Mouse (Mus musculus) liver, postnatal 0 days (tissue): ENCODE measurements around the gene Prr11. TPM values are rescaled to one million over a fixed set of nuclear protein-coding genes. Genes with fewer than 3 reads are reported as not detected.

ENCODE experiments used
- ATAC-seq: fragments of 200-750 bp; cut with Nextera tagmentation; 2 replicates; pipeline ENCODE4 v1.8.0; 2017; ENCODE audit warnings: mild to moderate bottlenecking, moderate library complexity
- DNase-seq: peaks from one replicate; pipeline ENCODE4 v3.0.0-alpha.2; 2016
- H3K27ac ChIP-seq: fragments of 300-500 bp; sonication (generic); 2 replicates; pipeline ENCODE4 v1.5.1; 2014; ENCODE audit warnings: antibody characterized with exemption, moderate library complexity, mild to moderate bottlenecking, low read depth
- H3K27me3 ChIP-seq: fragments of 300-500 bp; sonication (generic); 2 replicates; pipeline ENCODE4 v1.6.1; 2014; ENCODE audit warnings: low read length, control low read depth, mixed read lengths; ENCODE audit not compliant: insufficient read depth
- H3K36me3 ChIP-seq: fragments of 300-500 bp; sonication (generic); replicated peaks from 2 replicates; pipeline ENCODE4 v1.6.1; 2014; ENCODE audit warnings: mild to moderate bottlenecking, control low read depth, low read length, moderate library complexity, mixed read lengths; ENCODE audit not compliant: insufficient read depth
- H3K4me1 ChIP-seq: fragments of 300-500 bp; sonication (generic); 2 replicates; pipeline ENCODE4 v1.6.1; 2014; ENCODE audit warnings: antibody characterized with exemption, mild to moderate bottlenecking, control low read depth; ENCODE audit not compliant: insufficient read depth
- H3K4me2 ChIP-seq: fragments of 300-500 bp; sonication (generic); 2 replicates; pipeline ENCODE4 v1.6.1; 2014; ENCODE audit warnings: low read depth, mild to moderate bottlenecking, low read length, moderate library complexity, mixed read lengths
- H3K4me3 ChIP-seq: fragments of 300-500 bp; sonication (generic); 2 replicates; pipeline ENCODE4 v1.5.1; 2014; ENCODE audit warnings: low read depth, low read length
- H3K9ac ChIP-seq: fragments of 300-500 bp; sonication (generic); replicated peaks from 2 replicates; pipeline ENCODE4 v1.6.1; 2014; ENCODE audit warnings: mild to moderate bottlenecking, moderate library complexity
- H3K9me3 ChIP-seq: fragments of 300-500 bp; sonication (generic); 2 replicates; pipeline ENCODE4 v1.6.1; 2016; ENCODE audit warnings: mild to moderate bottlenecking, control low read depth, low read length, mixed read lengths
- CTCF ChIP-seq: sonication (generic); IDR thresholded peaks from 2 replicates; pipeline ENCODE4 v1.5.1; 2016; ENCODE audit warnings: antibody characterized with exemption, low read depth
- EP300 ChIP-seq: IDR thresholded peaks from 2 replicates; pipeline ENCODE4 v1.6.1; 2016; ENCODE audit warnings: antibody characterized with exemption, low read depth, mild to moderate bottlenecking
- whole genome bisulfite sequencing: fragments of 180-500 bp; shearing (Covaris S2); extraction: QIAGEN DNeasy Blood & Tissue Kit; methylation state at CpG from one replicate; pipeline ENCODE4 v1.1.7; 2014; ENCODE audit not compliant: insufficient replicate concordance; 5-methylcytosine and 5-hydroxymethylcytosine counted together
- polyA plus RNA-seq: library from polyadenylated mRNA; unstranded; fragments of >200 nt; fragmentation: Nextera tagmentation; extraction: Ambion mirVana; gene quantifications from 2 replicates; pipeline ENCODE4 v1.2.1, GENCODE M21; 2015

The Prr11 gene
- polyA plus RNA-seq, 1 experiment from 2014 or later: 1.9 TPM

- Histone ChIP-seq H3K9me3 (no peaks in the 10 kb centered on the region), H3K27ac (no peak overlapping the region), H3K4me3 (no peak overlapping the region), H3K4me2 (no peak overlapping the region), H3K4me1 (peaks cover 3% of the 10 kb centered on the region; the same call in 1 of the 2 replicates), H3K27me3 (no peaks in the 10 kb centered on the region), H3K9ac (no peak overlapping the region), H3K36me3 (peaks cover 46% of the 10 kb centered on the region)
- WGBS: 71% methylated on average over 8 of the region's 8 CpGs
- no peak for TF ChIP-seq CTCF
- no peak for TF ChIP-seq EP300
- no peak for ATAC-seq
- DNase-seq: no peak
These were observed 13.4 kb upstream of the Prr11 start for GRCm38 (mm10) chr11:87121864-87122263.

- no peaks in the 10 kb centered on the region for H3K27me3 ChIP-seq
- H3K9me3 ChIP-seq: no peaks in the 10 kb centered on the region
- DNase-seq: no peak
- peak overlapping the region; percentile 55; the same call in 1 of the 2 replicates for H3K27ac ChIP-seq
- H3K4me3 ChIP-seq: peak overlapping the region; percentile 87
- TF ChIP-seq CTCF (no peak), EP300 (no peak)
- H3K36me3 ChIP-seq: peaks cover 43% of the 10 kb centered on the region
- peak overlapping the region; percentile 94 for H3K4me2 ChIP-seq
- peak overlapping the region; percentile 92 for H3K9ac ChIP-seq
- ATAC-seq: no peak
- 7% methylated on average over 9 of the region's 9 CpGs for WGBS
- H3K4me1 ChIP-seq: peaks cover 6% of the 10 kb centered on the region; the same call in 1 of the 2 replicates
These were observed 1.8 kb upstream of the Prr11 start for GRCm38 (mm10) chr11:87110172-87110909.

- Histone ChIP-seq H3K4me1 (peaks cover 6% of the 10 kb centered on the region; the same call in 1 of the 2 replicates), H3K27me3 (no peaks in the 10 kb centered on the region), H3K9ac (peak overlapping the region; percentile 92), H3K27ac (peak overlapping the region; percentile 84), H3K4me2 (peak overlapping the region; percentile 94), H3K4me3 (peak overlapping the region; percentile 87), H3K9me3 (no peaks in the 10 kb centered on the region), H3K36me3 (peaks cover 42% of the 10 kb centered on the region)
- WGBS: under 1% methylated on average over 42 of the region's 42 CpGs
- ATAC-seq: no peak
- TF ChIP-seq EP300 (no peak), CTCF (no peak)
- peak; percentile 49 for DNase-seq
These were observed 1.1 kb upstream of the Prr11 start for GRCm38 (mm10) chr11:87109519-87110171.

GRCm38 (mm10) chr11:87108755-87109518 lies 429 bp upstream of the Prr11 start, which contains the start of gene Ska2:
Gene Ska2, plus strand, starts transcription at chr11:87109234.
- H3K27me3 ChIP-seq: no peaks in the 10 kb centered on the region
- peak within 1 kb of the TSS; percentile 94 for H3K4me2 ChIP-seq
- peak within 1 kb of the TSS; percentile 87 for H3K4me3 ChIP-seq
- peak within 1 kb of the TSS; percentile 84 for H3K27ac ChIP-seq
- H3K4me1 ChIP-seq: peaks cover 6% of the 10 kb centered on the region; the same call in 1 of the 2 replicates
- WGBS: under 1% methylated on average over 40 of the region's 40 CpGs
- peak; percentile 97 for DNase-seq
- peak; percentile 96 for ATAC-seq
- H3K9ac ChIP-seq: peak within 1 kb of the TSS; percentile 92
- peaks cover 41% of the 10 kb centered on the region for H3K36me3 ChIP-seq
- TF ChIP-seq EP300 (peak; percentile 96), CTCF (no peak)
- no peaks in the 10 kb centered on the region for H3K9me3 ChIP-seq

GRCm38 (mm10) chr11:87087142-87087541 lies 21.4 kb downstream of the Prr11 start:
- peaks cover 25% of the 10 kb centered on the region for H3K36me3 ChIP-seq
- H3K27me3 ChIP-seq: no peaks in the 10 kb centered on the region
- DNase-seq (no peak), ATAC-seq (peak; percentile 41; the same call in 1 of the 2 replicates)
- H3K4me3 ChIP-seq: peak overlapping the region; percentile 98
- H3K4me2 ChIP-seq: peak overlapping the region; percentile 95
- TF ChIP-seq EP300: no peak
- no peak for TF ChIP-seq CTCF
- H3K9me3 ChIP-seq: no peaks in the 10 kb centered on the region
- peaks cover 18% of the 10 kb centered on the region for H3K4me1 ChIP-seq
- H3K27ac ChIP-seq: peak overlapping the region; percentile 71; the same call in 1 of the 2 replicates
- 35% methylated on average over 2 of the region's 2 CpGs for WGBS
- H3K9ac ChIP-seq: peak overlapping the region; percentile 96
